Mouse (Mus musculus) adrenal gland, postnatal 4 days (tissue): ENCODE results near the gene Fsd2. TPM values are rescaled to one million over a fixed set of nuclear protein-coding genes. Genes with fewer than 3 reads are reported as not detected.

ENCODE experiments used
- DNase-seq, 2 experiments: peaks; one replicate each; pipeline ENCODE4 v3.0.0; 2021 to 2022; ENCODE audit warnings: low spot score in 2 of 2, mixed read lengths in 2 of 2
- long read RNA-seq, 2 experiments: library from polyadenylated mRNA; stranded (forward); transcript quantifications; one replicate each; pipeline ENCODE4 v2.0.0; 2021
- total RNA-seq, 2 experiments: library from RNA; stranded (reverse); gene quantifications; 2 replicates each; pipeline ENCODE4 v1.2.3; 2021

Fsd2 gene
- 1 to 10 TPM; 2.4 to 4.5 TPM for total RNA-seq
- long read RNA-seq, experiment 1 = 0 reads
- long read RNA-seq, experiment 2, partial matches to known transcripts = 2 of 3 reads
- long read RNA-seq, experiment 2, other reads (novel, unspliced or antisense) = 0 of 3 reads

- no peak for DNase-seq
Observed at GRCm38 (mm10) chr7:81566892-81567291, at the start of gene Fsd2. TSS of gene Fsd2 (minus strand) at chr7:81566944.

DNA sequence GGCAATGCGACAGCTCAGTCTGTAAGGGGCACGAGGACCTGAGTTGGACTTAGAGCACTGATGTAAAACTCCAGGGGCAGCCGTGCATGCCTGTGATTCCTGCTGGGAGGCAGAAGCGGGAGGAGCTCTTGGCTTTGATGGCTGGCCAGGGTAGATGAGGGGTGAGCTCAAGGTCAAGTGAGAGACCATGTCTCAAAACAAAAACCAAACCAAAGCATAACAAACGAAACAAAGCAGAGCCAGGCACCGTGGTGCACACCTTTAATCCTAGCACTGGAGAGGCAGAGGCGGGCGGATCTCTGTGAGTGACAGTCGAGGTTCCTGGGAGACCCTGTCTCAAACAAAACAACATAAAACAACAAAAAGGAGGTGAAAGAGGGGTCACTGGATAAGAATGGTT lies 48.3 kb upstream of the Fsd2 start:
- no peak for DNase-seq

DNA sequence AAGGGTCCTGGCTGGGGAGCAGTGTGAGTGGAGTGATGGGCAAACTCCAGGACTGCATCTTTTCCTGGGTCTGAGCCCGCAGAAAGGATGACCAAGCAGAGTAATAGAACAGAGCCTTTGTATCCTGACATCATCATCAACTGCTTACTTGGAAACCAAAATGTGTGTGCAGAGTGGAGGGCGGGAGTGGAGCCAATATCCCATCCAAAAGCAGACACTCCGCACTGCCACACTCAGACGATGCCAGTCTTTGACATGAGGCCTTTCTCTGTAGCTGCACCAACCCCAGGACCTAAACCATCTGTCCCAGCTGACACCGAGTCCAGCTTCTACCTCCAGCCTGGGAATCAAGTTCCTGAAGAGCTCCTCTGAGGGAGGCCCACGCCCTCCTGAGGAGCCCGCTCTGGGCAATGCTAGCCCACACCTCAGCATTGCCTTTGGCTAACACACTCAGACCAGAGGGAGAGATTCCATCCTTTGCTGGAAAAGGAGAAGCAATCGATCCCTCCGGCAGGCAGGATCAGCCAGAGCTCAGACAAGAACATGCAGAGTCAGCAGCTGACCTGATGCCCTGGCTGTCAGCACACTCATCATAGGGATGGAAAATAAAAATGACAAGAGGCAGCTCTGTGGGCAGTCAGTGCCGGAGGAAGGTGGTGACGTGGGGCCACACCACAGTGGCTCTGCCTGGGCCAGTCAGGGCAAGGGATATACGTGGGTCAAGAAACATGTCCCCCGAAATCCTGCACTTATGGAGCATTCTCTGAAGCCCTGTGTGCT lies 46.3 kb upstream of the Fsd2 start:
- no peak for DNase-seq

GRCm38 (mm10) chr7:81610125-81610524 lies 43.4 kb upstream of the Fsd2 start:
- DNase-seq = no peak

GRCm38 (mm10) chr7:81606452-81606851 lies 39.7 kb upstream of the Fsd2 start:
- no peak for DNase-seq

DNA sequence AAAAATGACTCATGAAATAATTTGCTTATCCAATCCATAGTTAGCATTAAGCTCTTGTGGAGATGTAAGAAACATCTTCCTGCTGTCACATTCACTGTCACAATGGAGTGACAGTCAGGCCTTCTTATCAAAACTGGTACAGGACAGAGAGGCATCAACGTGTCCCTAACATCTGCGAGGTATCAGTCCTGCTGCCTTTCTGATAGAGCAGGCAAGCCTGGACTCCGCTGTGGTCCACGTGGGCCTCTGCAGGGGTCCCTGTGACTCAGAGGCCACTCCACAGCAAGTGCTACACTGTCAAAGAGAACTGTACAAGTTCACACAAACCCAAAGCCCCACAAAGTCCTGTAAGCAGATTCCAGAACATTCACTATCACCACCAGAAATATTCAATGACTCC lies 38.7 kb upstream of the Fsd2 start:
- DNase-seq = no peak

DNA sequence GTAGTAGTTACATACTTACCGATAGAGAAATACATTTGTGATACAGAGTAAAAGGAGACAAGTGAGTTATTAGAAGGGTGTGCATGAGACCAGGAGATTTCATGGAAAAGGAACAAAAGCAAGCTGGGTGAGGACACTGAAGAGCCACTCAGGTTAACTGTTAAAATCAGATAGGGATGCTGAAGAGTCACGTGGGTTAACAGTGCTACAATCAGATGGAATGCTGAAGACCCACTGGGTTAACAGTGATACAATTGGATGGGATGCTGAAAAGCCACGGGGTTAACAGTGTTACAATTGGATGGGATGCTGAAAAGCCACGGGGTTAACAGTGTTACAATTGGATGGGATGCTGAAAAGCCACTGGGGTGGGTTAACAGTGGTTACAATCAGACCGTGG lies 38.2 kb upstream of the Fsd2 start:
- DNase-seq = no peak

GRCm38 (mm10) chr7:81599379-81600280 lies 32.9 kb upstream of the Fsd2 start:
- DNase-seq = no peak

- DNase-seq = no peak
Observed at GRCm38 (mm10) chr7:81597660-81598059, 30.9 kb upstream of the Fsd2 start.

GRCm38 (mm10) chr7:81596086-81596485 lies 29.3 kb upstream of the Fsd2 start:
- no peak for DNase-seq

DNA sequence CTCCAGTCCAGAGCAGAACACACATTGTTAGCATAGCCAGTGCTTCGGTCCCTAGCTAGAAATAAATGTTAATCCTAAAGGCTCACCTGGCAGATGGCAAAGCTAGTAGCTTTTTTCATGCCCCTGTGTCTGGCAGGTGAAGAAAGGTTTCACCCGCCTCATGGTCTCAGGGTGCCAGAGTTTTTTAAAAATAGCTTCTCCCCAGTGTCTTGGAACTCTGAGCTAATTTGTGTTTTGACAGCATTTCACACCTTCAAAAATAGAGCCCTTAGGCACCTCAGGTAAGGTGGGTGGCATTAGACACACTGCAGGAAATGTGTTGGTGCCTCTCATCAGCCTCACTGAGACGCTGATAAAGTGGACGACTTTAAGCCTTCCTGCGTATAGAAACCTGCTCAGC lies 28.3 kb upstream of the Fsd2 start:
- DNase-seq = no peak

- no peak for DNase-seq
Observed at GRCm38 (mm10) chr7:81593387-81593786, 26.6 kb upstream of the Fsd2 start.

DNA sequence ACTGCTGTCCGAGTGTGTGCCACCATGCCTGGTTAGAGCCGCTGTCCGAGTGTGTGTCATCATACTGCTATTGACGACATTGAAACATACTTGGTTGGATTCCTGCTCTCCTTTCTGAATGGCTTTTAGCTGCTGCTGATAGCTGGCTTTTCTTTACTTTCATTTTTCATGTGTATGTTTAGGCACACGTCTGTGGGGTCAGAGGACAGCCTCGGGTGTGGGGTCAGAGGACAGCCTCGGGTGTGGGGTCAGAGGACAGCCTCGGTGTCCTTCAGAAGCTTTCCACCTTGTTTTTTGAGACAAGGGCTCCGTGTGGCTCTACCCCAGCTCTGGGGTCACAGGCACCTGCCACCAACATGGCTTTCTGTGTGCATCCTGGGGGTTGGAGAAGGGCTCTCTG lies 25.9 kb upstream of the Fsd2 start:
- DNase-seq = no peak

DNA sequence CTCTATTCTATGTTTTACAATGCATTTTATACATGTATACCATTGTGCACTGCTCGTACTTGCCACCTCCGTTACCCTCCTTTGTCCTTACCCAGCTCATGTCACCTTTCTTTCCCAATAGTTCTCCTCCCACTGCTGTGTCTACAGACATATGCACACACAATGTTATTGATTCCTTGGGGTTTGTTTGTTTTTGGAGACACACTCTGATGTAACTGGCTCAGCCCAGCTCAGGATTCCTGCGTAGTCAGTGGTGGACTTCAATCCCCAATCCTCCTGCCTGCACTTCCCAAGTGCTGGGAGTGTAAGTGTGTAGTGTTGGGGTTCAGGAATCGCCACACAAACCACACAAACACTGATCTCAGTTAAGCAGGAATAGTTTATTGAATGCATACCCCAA lies 20.5 kb upstream of the Fsd2 start:
- no peak for DNase-seq

DNA sequence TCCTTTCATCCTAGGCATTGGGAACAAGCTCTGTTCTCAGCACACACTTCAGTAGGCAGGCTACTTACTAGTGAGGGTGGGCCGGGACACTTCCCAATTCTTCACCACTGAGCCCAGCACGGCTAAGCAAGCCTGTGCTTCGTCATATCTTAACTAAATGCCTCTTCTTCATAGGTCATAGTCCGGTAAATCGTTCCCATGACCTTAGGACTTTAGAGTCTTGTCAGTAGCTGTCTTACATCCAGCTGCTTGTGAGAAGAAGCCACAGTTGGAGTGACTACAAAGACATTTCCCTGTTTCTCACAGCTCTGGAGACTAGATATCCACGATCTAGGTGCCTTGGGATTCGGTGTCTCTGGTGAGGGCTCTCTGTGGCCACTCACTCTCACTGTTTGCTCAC lies 18.6 kb upstream of the Fsd2 start:
- no peak for DNase-seq

DNA sequence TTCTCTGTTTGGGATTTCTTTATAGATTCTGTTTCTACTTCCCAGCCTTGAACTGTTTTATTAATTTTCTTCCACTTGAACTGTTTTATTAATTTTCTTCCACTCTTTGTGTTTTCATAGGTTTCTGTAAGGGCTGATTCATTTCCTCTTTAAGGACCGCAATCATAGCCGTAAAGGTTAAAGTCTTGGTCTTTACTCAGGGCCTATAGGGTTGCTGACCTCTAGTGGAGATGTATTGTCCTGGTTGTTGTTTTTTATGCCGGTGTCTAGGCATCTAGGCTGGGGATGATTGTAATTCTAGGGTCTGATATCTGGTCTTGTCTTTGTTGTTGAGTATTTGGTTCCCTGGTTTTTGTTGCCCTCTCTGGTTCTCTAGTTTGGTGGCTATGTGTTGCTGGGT lies 16.8 kb upstream of the Fsd2 start:
- DNase-seq = no peak

GRCm38 (mm10) chr7:81579312-81579711 lies 12.6 kb upstream of the Fsd2 start:
- DNase-seq = no peak

- no peak for DNase-seq
Observed at GRCm38 (mm10) chr7:81578413-81578812, 11.7 kb upstream of the Fsd2 start.

DNA sequence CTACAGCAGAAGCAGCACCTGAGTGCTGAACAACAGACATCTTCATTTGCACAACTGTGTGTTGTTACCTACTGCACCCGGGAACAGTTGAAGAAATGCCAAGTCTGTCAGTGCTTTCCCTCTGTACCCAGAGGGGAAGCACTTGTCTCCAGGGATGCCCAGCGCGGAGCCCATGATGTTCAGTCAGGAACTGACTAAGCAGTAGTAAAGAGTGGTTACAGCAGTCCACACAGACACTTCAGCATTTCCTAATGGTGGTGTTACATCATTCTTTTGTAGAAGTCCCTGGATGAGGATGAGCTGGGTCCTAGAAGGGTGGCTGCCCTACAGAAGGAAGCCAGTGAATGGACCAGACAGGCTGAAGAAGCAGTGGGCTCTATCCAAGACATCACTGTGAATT lies 11.1 kb upstream of the Fsd2 start:
- no peak for DNase-seq

- no peak for DNase-seq
Observed at GRCm38 (mm10) chr7:81575606-81576005, 8.9 kb upstream of the Fsd2 start.

- no peak for DNase-seq
Observed at GRCm38 (mm10) chr7:81573821-81574220, 7.1 kb upstream of the Fsd2 start.

- DNase-seq = no peak
Observed at GRCm38 (mm10) chr7:81573397-81573796, 6.7 kb upstream of the Fsd2 start.
